ENCODE assay signal across 28 mouse cellular contexts in the genomic region with DNA sequence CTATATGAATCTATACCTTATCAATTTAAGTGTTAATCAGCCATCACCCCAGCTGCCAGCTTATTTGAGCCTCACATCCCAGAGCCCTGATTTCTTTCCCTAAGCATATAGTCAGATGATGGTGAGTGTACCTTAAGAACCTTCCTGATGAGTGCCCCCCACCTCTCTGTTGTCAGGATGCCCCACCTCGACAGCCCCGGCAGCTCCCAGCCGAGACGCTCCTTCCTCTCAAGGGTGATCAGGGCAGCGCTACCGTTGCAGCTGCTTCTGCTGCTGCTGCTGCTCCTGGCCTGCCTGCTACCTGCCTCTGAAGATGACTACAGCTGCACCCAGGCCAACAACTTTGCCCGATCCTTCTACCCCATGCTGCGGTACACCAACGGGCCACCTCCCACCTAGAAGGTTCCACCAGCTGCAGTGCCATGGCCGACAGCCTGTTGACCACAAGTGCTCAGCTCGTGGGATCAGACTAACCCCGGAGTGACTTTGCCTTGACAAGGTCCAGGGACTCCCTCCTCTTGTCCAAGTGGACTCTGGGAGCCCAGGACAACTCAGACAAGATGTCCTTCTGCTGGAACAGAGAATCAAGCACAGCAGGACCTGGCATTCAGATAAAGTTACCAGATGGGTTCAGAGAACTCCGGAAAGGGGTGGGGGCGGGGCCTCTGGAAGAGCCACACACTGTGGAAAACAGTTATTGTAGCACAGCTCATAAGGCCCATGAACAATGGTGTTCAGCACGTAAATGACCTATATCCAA.
A peak's percentile ranks its signal among the peaks of the same experiment; 100 is the strongest.
DNase-seq lines count a peak whose midpoint lies in the region; ATAC-seq lines count a peak whose summit lies in the region.
"Had no signal": no experiment of that assay in that cellular context is flagged by ENCODE, and none has a peak within 500 bp of the region (broad histone marks: within the 10 kb centered on the region; RNA-seq: fewer than 3 reads in every experiment).

No protein-coding gene starts in this region.

- no peak overlapping the region for H3K9ac ChIP-seq in embryonic facial prominence, embryonic 11.5 days (replicated peaks; ENCODE audit: low read length)
- H3K9ac ChIP-seq: heart, embryonic 13.5 days; liver, embryonic 14.5 days; midbrain, embryonic 13.5 days; neural tube, embryonic 15.5 days had no signal

- no peak overlapping the region for H3K27ac ChIP-seq in embryonic facial prominence, embryonic 11.5 days (replicated peaks; ENCODE audit: low read depth, low read length)
- H3K27ac ChIP-seq in embryonic facial prominence, embryonic 10.5 days (replicated peaks) = no peak overlapping the region
- H3K27ac ChIP-seq: heart, adult 2 months; heart, embryonic 13.5 days; hindbrain, embryonic 10.5 days; liver, embryonic 14.5 days; macrophage; midbrain, embryonic 13.5 days; neural tube, embryonic 15.5 days had no signal

- H3K9me3 ChIP-seq in embryonic facial prominence, embryonic 11.5 days (replicated peaks; ENCODE audit: control insufficient read depth, low read length) = no peaks in the 10 kb centered on the region
- no peaks in the 10 kb centered on the region for H3K9me3 ChIP-seq in embryonic facial prominence, embryonic 10.5 days
- H3K9me3 ChIP-seq: heart, embryonic 13.5 days; hindbrain, embryonic 10.5 days; midbrain, embryonic 13.5 days; neural tube, embryonic 15.5 days had no signal

- no peaks in the 10 kb centered on the region for H3K4me1 ChIP-seq in embryonic facial prominence, embryonic 11.5 days (ENCODE audit: control insufficient read depth, insufficient read depth, low read length)
- 0 out of 2 replicates have a peak, but pooled peaks cover 5% of the 10 kb centered on the region for H3K4me1 ChIP-seq in embryonic facial prominence, embryonic 10.5 days
- H3K4me1 ChIP-seq: hindbrain, embryonic 10.5 days; midbrain, embryonic 13.5 days; neural tube, embryonic 15.5 days had no signal

- ATAC-seq in embryonic facial prominence, embryonic 11.5 days (replicated peaks; ENCODE audit: insufficient number of reproducible peaks, low FRiP score, low TSS enrichment, low read depth) = 0 out of 2 replicates have a peak, but pooled peaks have one; percentile 27
- ATAC-seq in erythroblast, adult 5-6 weeks (replicated peaks; ENCODE audit: low FRiP score, poor library complexity, severe bottlenecking) = no peak
- ATAC-seq: activated CD4-positive, CD25-positive, alpha-beta regulatory T cell, adult 4 months; forebrain, embryonic 14.5 days; intestine, embryonic 16.5 days; midbrain, embryonic 13.5 days had no signal

- peaks cover 16% of the 10 kb centered on the region for H3K36me3 ChIP-seq in embryonic facial prominence, embryonic 11.5 days (replicated peaks; ENCODE audit: control insufficient read depth, insufficient read depth, low read depth, low read length)
- peaks cover 76% of the 10 kb centered on the region for H3K36me3 ChIP-seq in embryonic facial prominence, embryonic 10.5 days (replicated peaks)

- 93% methylated on average over 15 of the region's 15 CpGs for WGBS in embryonic facial prominence, embryonic 11.5 days
- WGBS in embryonic facial prominence, embryonic 10.5 days = 95% methylated on average over 15 of the region's 15 CpGs

- no peak overlapping the region for H3K4me2 ChIP-seq in embryonic facial prominence, embryonic 11.5 days (ENCODE audit: low read depth, low read length)
- H3K4me2 ChIP-seq: heart, embryonic 13.5 days; midbrain, embryonic 13.5 days; neural tube, embryonic 15.5 days had no signal

- no peak overlapping the region for H3K4me3 ChIP-seq in embryonic facial prominence, embryonic 11.5 days (ENCODE audit: low read depth, low read length)
- no peak overlapping the region for H3K4me3 ChIP-seq in embryonic facial prominence, embryonic 10.5 days
- H3K4me3 ChIP-seq: heart, adult 2 months; heart, embryonic 13.5 days; hindbrain, embryonic 10.5 days; midbrain, embryonic 13.5 days; neural tube, embryonic 15.5 days had no signal

- no peak for DNase-seq in embryonic facial prominence, embryonic 11.5 days (ENCODE audit: low spot score)
- DNase-seq in embryonic facial prominence, embryonic 10.5 days (ENCODE audit: low spot score) = no peak
- DNase-seq in cerebellum, adult 11 months = peak; percentile 76
- peak; percentile 91 for DNase-seq in cerebellum, adult 9-10 months
- peak; percentile 74 to 81 for DNase-seq in cerebellum, postnatal 36 days
- DNase-seq in adrenal gland, adult (ENCODE audit: inconsistent age in 2 of 2, low spot score in 1 of 2) = no peak
- DNase-seq: adrenal gland, postnatal 10 days; heart, adult 2 months; heart, postnatal 10 days; kidney, adult 9 months; kidney, postnatal 10 days; layer of hippocampus, postnatal 36 days; liver; lung, adult 2 months; lung, postnatal 10 days; spleen, adult 18-20 months; thymus, postnatal 14 days had no signal

- H3K27me3 ChIP-seq in embryonic facial prominence, embryonic 11.5 days (ENCODE audit: control insufficient read depth, insufficient read depth, low read length) = no peaks in the 10 kb centered on the region
- no peaks in the 10 kb centered on the region for H3K27me3 ChIP-seq in embryonic facial prominence, embryonic 10.5 days (replicated peaks; ENCODE audit: low read depth, poor library complexity, severe bottlenecking)
- H3K27me3 ChIP-seq: CH12.LX; heart, embryonic 13.5 days; midbrain, embryonic 13.5 days; neural tube, embryonic 15.5 days had no signal

Comparison
In these comparisons a context has a peak if more than half of its experiments do, and no peak if none do; other contexts are left out.
1. DNase-seq: peak in cerebellum, adult 11 months (single experiment), cerebellum, adult 9-10 months (single experiment) and cerebellum, postnatal 36 days (2 of 2); none in embryonic facial prominence, embryonic 11.5 days (single experiment), embryonic facial prominence, embryonic 10.5 days (single experiment) and adrenal gland, adult (0 of 2).